Mouse (Mus musculus) CD8-positive naive resting alpha-beta T cell, adult 2 months (primary cell): ENCODE data around the gene Pcnx2.

Experiments
- DNase-seq, 2 experiments: peaks; one replicate each; pipeline ENCODE4 v3.0.0; 2022; ENCODE audit warnings: low read depth in 2 of 2, low spot score in 2 of 2

Gene Pcnx2

GRCm38 (mm10) chr8:125897868-125898788, at the start of gene Pcnx2:
TSS of gene Pcnx2 (minus strand) at chr8:125898317.
- DNase-seq = no peak

DNA sequence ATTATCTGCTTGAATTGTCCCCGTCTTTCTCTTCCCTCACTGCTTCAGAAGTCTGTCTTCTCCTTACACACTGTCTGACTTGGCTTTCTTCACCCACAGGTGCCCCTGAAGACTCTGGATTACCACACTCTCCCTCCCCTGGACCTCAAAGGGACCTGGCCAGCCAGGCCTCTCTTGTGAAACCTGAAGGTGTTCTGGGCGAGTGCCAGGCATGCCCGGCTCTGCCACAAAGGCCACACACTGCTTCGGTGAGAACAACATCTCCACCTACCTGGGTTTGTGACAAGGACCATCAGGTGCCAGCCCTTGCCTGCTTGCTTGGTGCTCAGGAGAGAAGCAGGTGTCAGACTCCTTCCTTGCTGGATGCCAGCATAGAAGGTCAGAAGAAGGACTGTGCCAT, 46.4 kb upstream of the Pcnx2 start:
- DNase-seq = no peak

DNA sequence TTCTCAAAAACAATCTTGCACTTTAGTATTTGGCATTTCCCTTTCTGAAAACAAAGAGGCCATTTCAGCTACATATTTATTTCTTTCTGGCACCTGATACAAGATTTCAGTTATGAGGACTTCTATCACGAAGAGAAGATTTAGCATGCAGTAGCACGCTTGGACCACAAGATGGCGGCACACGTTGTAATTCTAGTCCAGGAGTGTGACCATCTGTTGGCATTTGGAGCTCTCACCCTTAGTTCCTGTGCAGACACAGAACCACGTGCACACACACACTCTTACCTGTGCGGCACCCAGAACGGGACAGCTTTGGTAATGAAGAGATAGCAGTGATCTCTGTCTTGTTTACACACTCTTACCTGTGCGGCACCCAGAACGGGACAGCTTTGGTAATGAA, 37.5 kb upstream of the Pcnx2 start:
- peak in 1 of 2 experiments; percentile 15 for DNase-seq

DNA sequence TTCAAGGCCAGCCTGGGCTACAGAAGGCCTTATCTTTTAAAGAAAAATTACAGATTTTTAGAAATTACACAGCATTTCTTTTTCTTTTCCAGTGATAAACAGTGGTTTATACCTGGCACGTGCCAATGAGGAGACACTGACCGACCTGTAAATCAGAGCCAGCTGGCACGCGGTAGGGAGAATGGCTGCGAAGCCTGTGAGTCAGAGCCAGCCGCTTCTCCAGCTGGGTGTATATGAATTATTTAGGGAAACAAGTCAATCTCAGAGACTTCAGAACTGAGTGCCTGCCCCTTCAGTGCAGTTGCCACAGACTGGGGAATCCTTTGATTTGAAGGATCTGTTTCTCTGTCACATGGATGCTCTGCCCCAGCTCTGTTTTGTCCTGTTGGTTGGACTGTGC, 33.7 kb upstream of the Pcnx2 start:
- no peak for DNase-seq

GRCm38 (mm10) chr8:125930276-125931046, 32.3 kb upstream of the Pcnx2 start:
- no peak for DNase-seq

- DNase-seq = no peak
These were observed 28.5 kb upstream of the Pcnx2 start for GRCm38 (mm10) chr8:125926636-125927035.

DNA sequence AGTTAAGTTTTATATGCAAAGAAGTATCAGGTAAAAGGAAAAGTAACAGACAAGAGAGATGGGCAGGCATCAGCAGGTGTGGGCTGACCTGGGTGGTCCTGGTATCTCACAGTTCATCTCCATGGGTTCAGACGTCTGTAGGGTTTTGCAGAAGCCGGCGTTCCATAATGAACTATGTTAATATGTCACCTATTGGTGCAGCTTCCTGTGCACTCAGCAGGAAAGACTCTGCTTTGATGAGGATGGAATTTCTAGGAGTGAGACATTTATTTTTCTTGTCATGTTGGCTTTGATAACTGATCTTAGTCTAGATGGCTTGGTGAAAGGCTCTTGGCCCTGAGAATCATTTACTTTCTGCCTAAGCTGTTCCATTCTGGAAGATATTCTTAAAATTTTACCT, 24.2 kb upstream of the Pcnx2 start:
- no peak for DNase-seq

DNA sequence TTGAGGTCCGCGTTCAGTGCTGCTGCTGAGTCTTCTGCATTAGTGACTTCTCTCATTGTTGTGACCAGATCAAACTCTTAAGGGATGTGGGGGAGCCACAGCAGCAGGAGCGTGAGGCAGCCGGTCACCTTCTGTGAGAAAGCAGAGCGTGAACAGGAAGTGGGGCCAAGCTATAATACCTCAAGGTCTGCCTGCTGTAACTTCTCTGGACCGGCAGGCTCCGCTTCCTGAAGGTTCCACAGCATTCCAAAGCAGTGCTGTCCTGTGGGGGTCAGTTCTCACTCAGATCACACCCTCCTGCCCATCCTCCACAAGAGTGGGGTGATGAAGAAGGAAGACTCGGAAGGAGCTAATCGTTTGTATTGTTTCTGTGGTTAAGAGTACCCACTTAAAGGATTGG, 22.6 kb upstream of the Pcnx2 start:
- no peak for DNase-seq

DNA sequence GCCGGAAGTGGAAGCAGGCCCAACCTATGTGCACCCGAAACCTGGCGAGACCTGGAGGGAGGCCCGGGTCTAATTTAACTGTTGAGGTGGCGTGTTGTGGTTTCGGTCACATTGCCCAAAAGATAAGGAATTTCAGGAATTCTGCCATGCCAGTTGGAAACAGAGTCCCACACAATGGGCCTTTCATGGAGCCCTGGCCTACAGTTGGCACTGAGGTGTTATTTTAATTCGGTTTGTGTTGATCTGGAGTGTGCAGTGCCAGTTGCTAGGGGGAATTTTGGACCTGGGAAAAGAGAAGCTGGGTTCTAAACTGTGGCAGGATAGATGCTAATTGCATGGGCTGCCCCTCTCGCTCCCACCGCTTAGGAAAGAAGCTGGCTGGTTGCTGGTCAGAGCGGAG, 22.2 kb upstream of the Pcnx2 start:
- DNase-seq = no peak

GRCm38 (mm10) chr8:125919560-125919959, 21.4 kb upstream of the Pcnx2 start:
- DNase-seq = no peak

DNA sequence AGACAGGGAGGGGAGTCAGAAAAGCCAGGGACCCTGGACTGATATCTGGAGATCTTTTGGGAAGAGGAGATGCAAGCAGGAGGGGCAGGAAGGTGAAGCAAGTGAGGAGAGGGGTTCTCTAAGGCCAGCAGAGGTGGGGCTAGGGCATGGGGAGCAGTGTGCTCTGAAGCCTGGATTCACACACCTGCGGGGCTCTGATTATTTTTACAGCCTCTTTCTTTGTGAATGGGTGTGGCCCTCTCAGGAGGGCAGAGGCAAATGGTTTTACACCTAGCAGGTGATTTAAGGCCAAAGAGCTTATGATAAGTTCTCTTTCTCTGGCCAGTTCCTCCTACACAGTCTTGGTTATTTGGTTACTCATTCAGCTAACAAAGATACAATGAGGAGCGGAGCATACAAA, 20.6 kb upstream of the Pcnx2 start:
- DNase-seq = no peak

- no peak for DNase-seq
These were observed 18.9 kb upstream of the Pcnx2 start for GRCm38 (mm10) chr8:125917013-125917412.

DNA sequence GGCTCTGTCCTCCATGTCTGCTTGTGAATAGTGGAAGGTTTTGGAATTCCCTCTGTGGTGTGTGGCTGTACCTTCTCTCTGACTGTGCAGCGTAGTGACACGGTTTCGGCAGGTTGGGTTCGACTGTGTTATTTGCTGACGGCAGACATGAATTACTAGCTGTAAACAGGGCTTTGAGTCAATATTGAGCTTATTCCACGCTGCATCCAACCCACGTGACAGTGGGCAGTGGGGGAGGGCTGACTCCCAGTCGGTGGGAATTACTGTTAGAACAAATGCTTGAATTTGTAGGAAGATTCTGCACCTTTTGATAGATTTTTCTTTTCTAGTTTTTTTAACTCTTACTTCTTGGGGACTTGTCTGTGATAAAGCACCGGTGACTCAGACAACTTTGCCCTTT, 16.3 kb upstream of the Pcnx2 start:
- no peak for DNase-seq

- DNase-seq = no peak
These were observed 15.1 kb upstream of the Pcnx2 start for GRCm38 (mm10) chr8:125913206-125913605.

DNA sequence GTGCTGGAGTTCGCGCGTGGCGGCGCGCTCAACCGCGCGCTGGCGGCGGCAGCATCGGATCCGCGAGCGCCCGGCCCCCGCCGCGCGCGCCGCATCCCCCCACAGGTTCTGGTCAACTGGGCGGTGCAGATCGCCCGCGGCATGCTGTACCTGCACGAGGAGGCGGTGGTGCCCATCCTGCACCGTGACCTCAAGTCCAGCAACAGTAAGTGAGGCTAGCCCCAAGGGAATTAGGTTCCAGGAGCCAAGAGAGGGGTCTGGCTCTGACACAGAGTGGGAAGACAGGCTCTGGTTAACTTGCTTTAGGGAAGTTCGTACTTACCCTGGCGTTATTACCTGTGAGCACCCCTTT, 13.1 kb upstream of the Pcnx2 start:
- DNase-seq = no peak

- no peak for DNase-seq
These were observed 12.5 kb upstream of the Pcnx2 start, which contains the start of gene Map3k21 for GRCm38 (mm10) chr8:125910365-125911228. TSS of gene Map3k21 (plus strand) at chr8:125910450.

GRCm38 (mm10) chr8:125909661-125910364, 11.7 kb upstream of the Pcnx2 start:
- DNase-seq = no peak

DNA sequence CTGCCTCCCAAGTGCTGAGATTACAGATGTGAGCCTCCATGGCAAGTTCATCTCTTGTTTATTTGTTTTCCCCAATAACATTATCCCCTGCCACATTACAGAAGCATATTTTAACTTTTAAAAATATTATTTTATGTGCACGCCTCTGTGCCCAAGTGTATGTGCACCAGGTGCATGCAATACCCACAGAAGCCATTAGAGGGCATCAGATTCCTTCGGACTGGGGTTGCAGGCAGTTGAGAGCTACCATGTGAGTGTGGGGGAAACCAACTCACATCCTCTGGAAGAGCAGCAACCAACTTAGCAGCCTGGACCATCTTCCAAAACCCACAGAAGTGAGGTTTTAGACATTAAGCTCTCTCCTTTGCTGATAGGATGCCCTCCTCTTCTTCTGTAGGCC, 9.2 kb upstream of the Pcnx2 start:
- no peak for DNase-seq

DNA sequence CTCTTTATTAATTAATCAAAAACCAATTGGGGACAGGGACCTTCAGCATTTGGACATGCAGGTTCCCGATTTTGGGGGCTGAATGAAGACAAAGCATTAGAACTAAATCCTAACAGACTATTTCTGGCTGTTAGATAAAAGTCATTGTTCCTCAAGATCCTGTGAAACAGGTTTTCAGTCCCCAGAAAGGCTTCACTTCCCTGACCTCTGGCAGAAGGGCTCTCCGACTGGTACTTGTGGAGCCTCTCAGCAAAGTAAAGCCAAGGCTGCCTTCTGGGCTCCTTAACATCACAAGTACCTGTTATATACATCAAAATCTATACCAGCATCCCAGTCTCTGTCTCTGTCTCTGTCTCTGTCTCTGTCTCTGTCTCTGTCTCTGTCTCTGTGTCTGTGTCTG, 7.2 kb upstream of the Pcnx2 start:
- no peak for DNase-seq

GRCm38 (mm10) chr8:125902521-125902920, 4.4 kb upstream of the Pcnx2 start:
- DNase-seq = no peak

DNA sequence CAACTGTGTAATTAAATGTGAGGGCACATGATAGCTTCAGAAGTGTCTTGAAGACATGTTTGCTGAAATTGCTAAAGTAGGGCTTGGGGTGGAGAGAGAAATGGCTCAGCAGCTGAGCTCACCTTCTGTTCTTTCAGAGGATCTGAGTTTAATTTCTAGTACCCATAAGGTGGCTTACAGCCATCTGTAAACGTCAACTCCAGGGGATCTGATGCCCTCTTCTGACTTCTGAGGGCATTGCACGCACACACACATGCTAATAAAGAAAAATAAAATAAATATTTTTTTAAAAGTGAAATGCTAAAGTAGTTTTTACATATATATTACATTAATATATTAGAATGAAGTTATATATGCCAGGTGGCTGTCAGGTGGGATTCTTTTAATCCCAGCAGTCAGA, 3.0 kb upstream of the Pcnx2 start:
- DNase-seq = no peak
